Mouse (Mus musculus) ES-E14 (cell line): ENCODE results near the gene Hes3. TPM values are rescaled to one million over a fixed set of nuclear protein-coding genes. Genes with fewer than 3 reads are reported as not detected.
A peak's percentile ranks its signal among the peaks of the same experiment; 100 is the strongest.

Experiments used
- DNase-seq: peaks from one replicate; pipeline ENCODE4 v3.0.0-alpha.2; 2013; ENCODE audit warnings: low read depth, low spot score
- H3K27ac ChIP-seq: 2 replicates; pipeline ENCODE4 v1.5.1; 2012; ENCODE audit warnings: low read depth, mild to moderate bottlenecking, low read length, moderate library complexity, mixed read lengths; ENCODE audit not compliant: poor library complexity, insufficient read depth, severe bottlenecking
- H3K36me3 ChIP-seq: 2 replicates; pipeline ENCODE4 v1.6.1; 2012; ENCODE audit warnings: mild to moderate bottlenecking, low read length, moderate library complexity, mixed read lengths; ENCODE audit not compliant: control insufficient read depth, poor library complexity, insufficient read depth, severe bottlenecking
- H3K4me1 ChIP-seq, 2 experiments: fragments of 150-350 bp in 1 of 2; sonication (generic) in 1 of 2; 2 replicates each; pipeline ENCODE4 v1.6.1; 2012; ENCODE audit warnings: low read length in 2 of 2, mild to moderate bottlenecking in 1 of 2, mixed read lengths in 1 of 2; ENCODE audit not compliant: control insufficient read depth in 2 of 2, insufficient read depth in 2 of 2, poor library complexity in 1 of 2
- H3K4me3 ChIP-seq, 2 experiments: fragments of 150-350 bp in 1 of 2; sonication (generic) in 1 of 2; 2 replicates each; pipeline ENCODE4 v1.5.1; 2012; ENCODE audit warnings: low read length in 2 of 2, low read depth in 1 of 2, mild to moderate bottlenecking in 1 of 2, mixed read lengths in 1 of 2; ENCODE audit not compliant: insufficient read depth in 1 of 2, poor library complexity in 1 of 2, severe bottlenecking in 1 of 2
- H3K9ac ChIP-seq: 2 replicates; pipeline ENCODE4 v1.6.1; 2012; ENCODE audit warnings: low read depth, mild to moderate bottlenecking, low read length, mixed read lengths; ENCODE audit not compliant: poor library complexity, insufficient read depth, severe bottlenecking
- H3K9me3 ChIP-seq: fragments of 150-350 bp; sonication (generic); 2 replicates; pipeline ENCODE4 v1.6.1; 2012; ENCODE audit warnings: low read depth, mild to moderate bottlenecking, low read length; ENCODE audit not compliant: control insufficient read depth, insufficient read depth
- CHD2 ChIP-seq: IDR thresholded peaks from 2 replicates; pipeline ENCODE4 v1.6.1; 2014; ENCODE audit warnings: mild to moderate bottlenecking, low read depth, low read length, inconsistent platforms
- HCFC1 ChIP-seq: IDR thresholded peaks from 2 replicates; pipeline ENCODE4 v1.6.1; 2012; ENCODE audit warnings: low read length, inconsistent platforms, borderline replicate concordance; ENCODE audit not compliant: insufficient read depth
- MAFK ChIP-seq: IDR thresholded peaks from 2 replicates; pipeline ENCODE4 v1.6.1; 2014; ENCODE audit warnings: mild to moderate bottlenecking, low read depth, low read length, inconsistent platforms; ENCODE audit not compliant: insufficient read depth
- ZC3H11A ChIP-seq: IDR thresholded peaks from 2 replicates; pipeline ENCODE4 v1.6.1; 2012; ENCODE audit warnings: low read depth, mild to moderate bottlenecking, inconsistent platforms, low read length, borderline replicate concordance
- ZNF384 ChIP-seq: IDR thresholded peaks from 2 replicates; pipeline ENCODE4 v1.6.1; 2012; ENCODE audit warnings: low read depth, low read length, inconsistent platforms
- in situ Hi-C, 2 experiments: fragments of 600-800 bp; cut with MboI; formaldehyde crosslinking; loops; one replicate each; pipeline ENCODE4 v1.15.1; 2025; ENCODE audit warnings: low sequenced_read_pairs in 2 of 2, inconsistent platforms in 1 of 2; ENCODE audit not compliant: unreplicated experiment in 2 of 2
- total RNA-seq: library from RNA; depleted of rRNA; stranded (reverse); fragments of 300-350 nt; gene quantifications from 2 replicates; pipeline ENCODE4 v1.2.3, GENCODE M21; 2012

Hes3 gene
- total RNA-seq, 1 experiment: 0.58 TPM

- H3K9me3 ChIP-seq: no peaks in the 10 kb centered on the region
- no peak overlapping the region for H3K9ac ChIP-seq
- peaks cover 3 to 27% of the 10 kb centered on the region in 2 experiments; a peak in 2 of 4 replicates for H3K4me1 ChIP-seq
- peaks cover 14% of the 10 kb centered on the region for H3K36me3 ChIP-seq
- DNase-seq: no peak
- no peak overlapping the region for H3K27ac ChIP-seq
- TF ChIP-seq ZNF384 (no peak), HCFC1 (no peak), CHD2 (no peak), ZC3H11A (no peak), MAFK (no peak)
- in situ Hi-C loops: loop anchor here in 1 of 2 experiments (10.0 kb wide), 1 partner anchor 97 kb away; no protein-coding TSS in a partner anchor
- H3K4me3 ChIP-seq: no peak overlapping the region
These were observed 46.3 kb upstream of the Hes3 start for GRCm38 (mm10) chr4:152337772-152338171.

DNA sequence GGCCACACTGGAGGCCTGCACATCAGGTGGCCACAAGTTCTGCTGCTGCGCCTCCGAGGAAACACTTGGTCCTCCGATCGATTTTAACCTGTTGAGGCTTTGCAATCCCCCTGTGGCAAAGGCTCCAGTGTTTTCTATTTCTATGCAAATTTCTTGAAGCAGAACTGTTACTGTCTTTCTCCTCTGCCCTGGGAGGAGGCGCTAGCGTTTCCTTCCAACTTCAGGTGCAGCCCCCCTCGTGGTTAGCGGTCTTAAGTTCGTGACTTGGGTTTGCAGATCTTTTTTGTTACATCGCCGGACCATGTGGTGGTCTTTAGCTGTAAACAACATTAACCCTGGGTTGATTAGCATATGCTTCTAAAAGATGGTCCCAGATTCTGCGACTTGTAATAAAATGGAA lies 42.1 kb upstream of the Hes3 start:
- Histone ChIP-seq H3K9me3 (no peaks in the 10 kb centered on the region), H3K27ac (no peak overlapping the region), H3K4me1 (peaks cover 0 to 24% of the 10 kb centered on the region in 2 experiments; a peak in 2 of 4 replicates), H3K4me3 (peak overlapping the region in 1 of 2 experiments; percentile 6; a peak in 1 of 4 replicates), H3K9ac (no peak overlapping the region; the same call in 1 of the 2 replicates), H3K36me3 (peaks cover 53% of the 10 kb centered on the region)
- in situ Hi-C loops: loop anchor here in 1 of 2 experiments (10.0 kb wide), 1 partner anchor 101 kb away; no protein-coding TSS in a partner anchor
- no peak for DNase-seq
- TF ChIP-seq HCFC1 (no peak), ZNF384 (no peak), CHD2 (no peak), ZC3H11A (no peak), MAFK (no peak)

- TF ChIP-seq HCFC1 (0 out of 2 replicates have a peak, but pooled peaks have one; percentile 32), ZNF384 (0 out of 2 replicates have a peak, but pooled peaks have one; percentile 12), ZC3H11A (no peak), CHD2 (no peak; the same call in 1 of the 2 replicates)
- Histone ChIP-seq H3K9ac (no peak overlapping the region), H3K9me3 (no peaks in the 10 kb centered on the region), H3K4me3 (peak overlapping the region in 1 of 2 experiments; percentile 6; a peak in 2 of 4 replicates), H3K27ac (no peak overlapping the region), H3K36me3 (peaks cover 56% of the 10 kb centered on the region), H3K4me1 (peaks cover 0 to 23% of the 10 kb centered on the region in 2 experiments; a peak in 2 of 4 replicates)
- peak; percentile 86 for DNase-seq
- in situ Hi-C loops: loop anchor here in 1 of 2 experiments (10.0 kb wide), 1 partner anchor 102 kb away; no protein-coding TSS in a partner anchor
These were observed 41.5 kb upstream of the Hes3 start for GRCm38 (mm10) chr4:152332952-152333351.

GRCm38 (mm10) chr4:152328691-152329090 lies 37.2 kb upstream of the Hes3 start:
- in situ Hi-C loops: no loop called here
- Histone ChIP-seq H3K4me3 (peak overlapping the region in 1 of 2 experiments; percentile 7; a peak in 1 of 4 replicates), H3K9me3 (no peaks in the 10 kb centered on the region), H3K9ac (peak overlapping the region; percentile 18; the same call in 1 of the 2 replicates), H3K36me3 (peaks cover 56% of the 10 kb centered on the region), H3K27ac (no peak overlapping the region), H3K4me1 (peaks cover 0 to 22% of the 10 kb centered on the region in 2 experiments; a peak in 2 of 4 replicates)
- TF ChIP-seq MAFK: no peak
- no peak for TF ChIP-seq ZC3H11A
- no peak for TF ChIP-seq HCFC1
- no peak for TF ChIP-seq ZNF384
- no peak for TF ChIP-seq CHD2
- peak; percentile 74 for DNase-seq
